Mouse (Mus musculus) kidney, adult 2 months (tissue): ENCODE results near the gene Ifngr2. TPM values are rescaled to one million over a fixed set of nuclear protein-coding genes. Genes with fewer than 3 reads are reported as not detected.

Experiments
- DNase-seq: peaks from one replicate; pipeline ENCODE4 v3.0.0; 2021
- H3K27ac ChIP-seq: fragments of 200-500 bp; 2 replicates; pipeline ENCODE4 v1.5.1; 2012; ENCODE audit warnings: low read depth, low read length, control low read depth, inconsistent platforms; ENCODE audit not compliant: insufficient read depth
- H3K27me3 ChIP-seq: fragments of 200-500 bp; replicated peaks from 2 replicates; pipeline ENCODE4 v1.6.1; 2012; ENCODE audit warnings: mild to moderate bottlenecking, moderate library complexity, low read length, inconsistent platforms; ENCODE audit not compliant: control insufficient read depth, insufficient read depth
- H3K36me3 ChIP-seq: fragments of 200-500 bp; 2 replicates; pipeline ENCODE4 v1.6.1; 2012; ENCODE audit warnings: mild to moderate bottlenecking, moderate library complexity, low read length, inconsistent platforms; ENCODE audit not compliant: control insufficient read depth, insufficient read depth
- H3K4me1 ChIP-seq: fragments of 200-500 bp; 2 replicates; pipeline ENCODE4 v1.6.1; 2011; ENCODE audit warnings: low read length; ENCODE audit not compliant: control insufficient read depth, insufficient read depth
- H3K4me3 ChIP-seq: fragments of 200-500 bp; 2 replicates; pipeline ENCODE4 v1.5.1; 2011; ENCODE audit warnings: mild to moderate bottlenecking, low read depth, low read length, control low read depth; ENCODE audit not compliant: insufficient read depth
- CTCF ChIP-seq: fragments of 200-500 bp; conservative IDR thresholded peaks from 2 replicates; pipeline ENCODE4 v1.5.1; 2011; ENCODE audit warnings: low read depth, mild to moderate bottlenecking, control low read depth, low read length, moderate library complexity, mixed read lengths; ENCODE audit not compliant: insufficient read depth, insufficient read length
- POLR2A ChIP-seq: fragments of 200-500 bp; IDR thresholded peaks from one replicate; pipeline ENCODE4 v1.6.1; 2011; ENCODE audit warnings: low read depth, low read length, control low read depth
- WGBS: fragments of 180-500 bp; shearing (Covaris S2); methylation state at CpG from one replicate; pipeline ENCODE4 v1.1.7; 2018; 5-methylcytosine and 5-hydroxymethylcytosine counted together
- polyA plus RNA-seq: library from polyadenylated mRNA; depleted of rRNA; stranded (reverse); fragments of >200 nt; gene quantifications from 2 replicates; pipeline ENCODE4 v1.2.3, GENCODE M21; 2012

Gene Ifngr2
- polyA plus RNA-seq, 1 experiment: 17.7 TPM

GRCm38 (mm10) chr16:91548996-91549395 lies 2.1 kb downstream of the Ifngr2 start:
- no peak for TF ChIP-seq CTCF
- TF ChIP-seq POLR2A: no peak
- peaks cover 15% of the 10 kb centered on the region for H3K4me1 ChIP-seq
- H3K36me3 ChIP-seq: no peaks in the 10 kb centered on the region
- H3K27me3 ChIP-seq: no peaks in the 10 kb centered on the region
- 68% methylated on average over 2 of the region's 2 CpGs for WGBS
- no peak for DNase-seq
- peak overlapping the region; percentile 31; the same call in 1 of the 2 replicates for H3K4me3 ChIP-seq
- H3K27ac ChIP-seq: no peak overlapping the region; the same call in 1 of the 2 replicates

- Histone ChIP-seq H3K27ac (no peak overlapping the region), H3K4me3 (no peak overlapping the region), H3K4me1 (peaks cover 15% of the 10 kb centered on the region), H3K36me3 (no peaks in the 10 kb centered on the region), H3K27me3 (no peaks in the 10 kb centered on the region)
- no peak for DNase-seq
- WGBS: 66% methylated on average over 5 of the region's 5 CpGs
- TF ChIP-seq CTCF (no peak), POLR2A (no peak)
These were observed 2.7 kb downstream of the Ifngr2 start for GRCm38 (mm10) chr16:91549616-91550015.

- H3K27me3 ChIP-seq: no peaks in the 10 kb centered on the region
- no peak for DNase-seq
- H3K4me3 ChIP-seq: no peak overlapping the region
- H3K36me3 ChIP-seq: no peaks in the 10 kb centered on the region
- H3K27ac ChIP-seq: no peak overlapping the region
- WGBS: 74% methylated on average over 10 of the region's 10 CpGs
- peaks cover 21% of the 10 kb centered on the region for H3K4me1 ChIP-seq
- no peak for TF ChIP-seq POLR2A
- TF ChIP-seq CTCF: no peak
These were observed 4.2 kb downstream of the Ifngr2 start for GRCm38 (mm10) chr16:91551081-91551524.

- no peak overlapping the region for H3K27ac ChIP-seq
- no peak for TF ChIP-seq POLR2A
- TF ChIP-seq CTCF: no peak
- WGBS: 77% methylated on average over 9 of the region's 9 CpGs
- no peak overlapping the region for H3K4me3 ChIP-seq
- no peak for DNase-seq
- H3K36me3 ChIP-seq: no peaks in the 10 kb centered on the region
- H3K4me1 ChIP-seq: peaks cover 19% of the 10 kb centered on the region
- H3K27me3 ChIP-seq: no peaks in the 10 kb centered on the region
These were observed 5.2 kb downstream of the Ifngr2 start for GRCm38 (mm10) chr16:91552072-91552471.

GRCm38 (mm10) chr16:91553625-91554024 lies 6.8 kb downstream of the Ifngr2 start:
- WGBS: 55% methylated on average over 12 of the region's 12 CpGs
- peaks cover 14% of the 10 kb centered on the region; the same call in 1 of the 2 replicates for H3K4me1 ChIP-seq
- H3K27ac ChIP-seq: peak overlapping the region; percentile 7; the same call in 1 of the 2 replicates
- TF ChIP-seq POLR2A (no peak), CTCF (no peak)
- no peaks in the 10 kb centered on the region for H3K27me3 ChIP-seq
- no peaks in the 10 kb centered on the region for H3K36me3 ChIP-seq
- no peak overlapping the region for H3K4me3 ChIP-seq
- DNase-seq: peak; percentile 82

GRCm38 (mm10) chr16:91555017-91555605 lies 8.2 kb downstream of the Ifngr2 start:
- H3K27me3 ChIP-seq: no peaks in the 10 kb centered on the region
- TF ChIP-seq CTCF (no peak), POLR2A (no peak)
- no peaks in the 10 kb centered on the region for H3K36me3 ChIP-seq
- no peak overlapping the region for H3K4me3 ChIP-seq
- DNase-seq: no peak
- 84% methylated on average over 8 of the region's 8 CpGs for WGBS
- H3K27ac ChIP-seq: no peak overlapping the region
- peaks cover 10% of the 10 kb centered on the region; the same call in 1 of the 2 replicates for H3K4me1 ChIP-seq

- 45% methylated on average over 15 of the region's 15 CpGs for WGBS
- H3K36me3 ChIP-seq: peaks cover 2% of the 10 kb centered on the region; the same call in 1 of the 2 replicates
- H3K4me1 ChIP-seq: peaks cover 10% of the 10 kb centered on the region; the same call in 1 of the 2 replicates
- TF ChIP-seq POLR2A (no peak), CTCF (no peak)
- no peak for DNase-seq
- H3K27me3 ChIP-seq: no peaks in the 10 kb centered on the region
- 0 out of 2 replicates have a peak overlapping the region, but pooled peaks have one; percentile 4 for H3K27ac ChIP-seq
- H3K4me3 ChIP-seq: no peak overlapping the region
These were observed 9.8 kb downstream of the Ifngr2 start for GRCm38 (mm10) chr16:91556659-91557058.
